Mouse (Mus musculus): ENCODE data around the gene Ifnl2. TPM values are rescaled to one million over a fixed set of nuclear protein-coding genes. Genes with fewer than 3 reads are reported as not detected.

Gene Ifnl2
- total and polyA plus RNA-seq, 3 experiments = not detected

DNA sequence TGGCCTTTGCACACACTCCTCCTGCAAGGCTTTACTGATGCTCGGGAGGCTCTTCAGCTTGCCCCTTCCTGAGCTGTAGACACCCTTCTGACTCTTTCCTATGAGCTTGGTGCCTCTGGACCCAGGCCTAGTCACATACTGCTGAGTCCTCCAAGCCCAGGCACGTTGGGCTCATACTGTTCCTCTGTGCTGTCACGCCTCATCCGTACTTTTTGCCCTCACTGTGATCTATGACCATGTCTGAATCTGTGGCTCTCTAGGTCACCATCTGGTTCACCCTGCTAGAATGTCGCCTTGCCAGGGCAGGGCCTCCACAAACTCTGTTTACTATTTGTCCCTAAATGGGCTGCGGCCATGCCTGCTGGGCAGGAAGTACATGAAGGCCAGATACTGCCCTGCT lies 42.8 kb upstream of the Ifnl2 start (continued):
- TF ChIP-seq CHD1 (IDR thresholded peaks at IDR 0.05; ENCODE audit: low read depth, low read length) = no peak

DNA sequence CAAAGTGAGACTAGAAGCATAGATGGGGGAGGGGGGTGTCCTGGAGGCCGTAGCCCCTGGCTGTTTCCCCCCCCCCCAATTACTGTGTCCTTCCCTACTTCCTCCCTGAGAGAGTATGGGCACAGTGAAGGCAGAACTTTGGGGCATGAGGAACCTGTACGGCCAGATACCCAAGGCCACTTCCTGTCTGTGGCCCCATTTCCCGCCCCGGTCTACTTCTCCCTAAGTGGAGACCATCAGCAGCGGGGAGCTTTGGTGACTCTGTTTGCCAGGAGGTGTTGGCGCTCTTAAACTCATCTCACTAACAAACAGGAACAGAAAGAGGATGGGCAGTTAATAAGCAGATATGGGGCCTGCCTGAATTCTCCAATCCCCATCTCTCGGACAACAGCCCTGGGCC lies 37.4 kb upstream of the Ifnl2 start:
- Histone ChIP-seq H3K9me3 (replicated peaks; ENCODE audit: low read length) (peaks cover 4% of the 10 kb centered on the region), H3K4me3 (replicated peaks in 1 of 3; ENCODE audit: low read depth in 2 of 3, low read length in 2 of 3, poor library complexity in 1 of 3) (no peak overlapping the region), H3K27ac (ENCODE audit: insufficient read depth, low read depth) (no peak overlapping the region), H3K9ac (ENCODE audit: insufficient read depth, low read depth) (no peak overlapping the region), H3K27me3 (replicated peaks) (peaks cover 9% of the 10 kb centered on the region), H3K79me2 (replicated peaks; ENCODE audit: control insufficient read depth, extremely low read depth, insufficient read depth, poor library complexity, severe bottlenecking) (no peaks in the 10 kb centered on the region), H3K4me2 (ENCODE audit: insufficient read depth, low read depth, poor library complexity, severe bottlenecking) (no peak overlapping the region), H3K4me1 (ENCODE audit: control insufficient read depth in 1 of 2, insufficient read depth in 2 of 2) (peaks cover 4 to 6% of the 10 kb centered on the region in 2 experiments; a peak in 2 of 4 replicates), H3K36me3 (replicated peaks in 1 of 2; ENCODE audit: control insufficient read depth in 1 of 2, insufficient read depth in 1 of 2, low read length in 1 of 2) (no peaks in the 10 kb centered on the region)
- in situ Hi-C loops (cut with MboI; ENCODE audit: low pct_ligation_motif_present, low pct_unique_long_range_greater_than_20kb, low sequenced_read_pairs) (no loop called here), dilution Hi-C loops (cut with MboI; ENCODE audit: extremely low pct_ligation_motif_present, extremely low pct_unique_long_range_greater_than_20kb, low sequenced_read_pairs) (no loop called here)
- DNase-seq (ENCODE audit: extremely low read depth) = no peak
- TF ChIP-seq RCOR1 (conservative IDR thresholded peaks at IDR 0.05; ENCODE audit: low read depth, low read length) (no peak), CHD2 (IDR thresholded peaks at IDR 0.05; ENCODE audit: low read length) (no peak), JUND (conservative IDR thresholded peaks at IDR 0.05; ENCODE audit: low read depth, low read length) (no peak), ELF1 (IDR thresholded peaks at IDR 0.05; ENCODE audit: low read depth, low read length) (0 out of 2 replicates have a peak, but pooled peaks have one; percentile 25), MYC (IDR thresholded peaks at IDR 0.05; ENCODE audit: low read depth, low read length) (no peak), TCF12 (IDR thresholded peaks at IDR 0.05; ENCODE audit: low read depth, low read length) (no peak)

DNA sequence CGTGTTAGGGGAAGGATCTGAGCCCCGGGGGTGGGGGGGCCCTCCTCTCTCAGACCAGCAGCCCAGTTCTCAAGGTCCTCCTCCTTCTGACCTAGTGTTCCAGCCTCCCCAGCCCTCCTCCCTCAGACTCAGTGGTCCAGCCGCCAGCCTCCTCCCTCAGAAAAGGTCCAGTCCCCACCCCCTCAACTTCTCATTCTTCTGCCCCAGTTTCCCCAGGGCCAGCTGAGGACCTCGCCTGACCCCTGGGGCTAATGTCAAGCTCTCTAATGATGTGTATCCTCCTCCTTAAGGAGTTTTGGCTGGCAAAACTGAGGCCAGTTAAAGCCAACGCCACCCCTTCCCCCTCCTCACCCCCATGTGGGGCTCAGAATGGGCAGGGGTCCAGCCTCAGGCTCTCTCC lies 36.9 kb upstream of the Ifnl2 start, which contains the start of gene Nccrp1:
TSS of gene Nccrp1 (minus strand) at position 101 of the 400 bp plus-strand sequence.
- in situ Hi-C loops (cut with MboI; ENCODE audit: low pct_ligation_motif_present, low pct_unique_long_range_greater_than_20kb, low sequenced_read_pairs) (no loop called here), dilution Hi-C loops (cut with MboI; ENCODE audit: extremely low pct_ligation_motif_present, extremely low pct_unique_long_range_greater_than_20kb, low sequenced_read_pairs) (no loop called here)
- no peak within 1 kb of the TSS for H3K9ac ChIP-seq (ENCODE audit: insufficient read depth, low read depth)

More for the DNA sequence above, 36.9 kb upstream of the Ifnl2 start, which contains the start of gene Nccrp1:
- H3K4me3 ChIP-seq (replicated peaks in 1 of 3; ENCODE audit: low read depth in 2 of 3, low read length in 2 of 3, poor library complexity in 1 of 3) = no peak within 1 kb of the TSS
- H3K4me2 ChIP-seq (ENCODE audit: insufficient read depth, low read depth, poor library complexity, severe bottlenecking) = no peak within 1 kb of the TSS
- peaks cover 4 to 6% of the 10 kb centered on the region in 2 experiments; a peak in 2 of 4 replicates for H3K4me1 ChIP-seq (ENCODE audit: control insufficient read depth in 1 of 2, insufficient read depth in 2 of 2)
- TF ChIP-seq POLR2A (IDR thresholded peaks at IDR 0.05; ENCODE audit: low read depth, low read length) = no peak
- TF ChIP-seq UBTF (IDR thresholded peaks at IDR 0.05; ENCODE audit: low read depth, low read length) = no peak
- TF ChIP-seq TBP (conservative IDR thresholded peaks at IDR 0.05; ENCODE audit: low read depth, low read length) = no peak
- TF ChIP-seq MEF2A (IDR thresholded peaks at IDR 0.05; ENCODE audit: borderline replicate concordance, low read depth, low read length) = no peak
- no peak for TF ChIP-seq BHLHE40 (IDR thresholded peaks at IDR 0.05; ENCODE audit: low read depth, low read length)
- TF ChIP-seq GABPA (IDR thresholded peaks at IDR 0.05; ENCODE audit: insufficient replicate concordance, low read depth, low read length) = no peak
- TF ChIP-seq JUND (conservative IDR thresholded peaks at IDR 0.05; ENCODE audit: low read depth, low read length) = no peak
- TF ChIP-seq ZC3H11A (IDR thresholded peaks at IDR 0.05; ENCODE audit: low read depth, low read length) = no peak
- TF ChIP-seq CHD2 (IDR thresholded peaks at IDR 0.05; ENCODE audit: low read length) = no peak
- no peak for TF ChIP-seq NELFE (IDR thresholded peaks at IDR 0.05; ENCODE audit: low read depth, low read length)
- TF ChIP-seq RAD21 (IDR thresholded peaks at IDR 0.05; ENCODE audit: low read depth, low read length) = no peak
- TF ChIP-seq CTCF (conservative IDR thresholded peaks at IDR 0.05 in 1 of 2, IDR thresholded peaks at IDR 0.05 in 1 of 2; ENCODE audit: low read depth in 2 of 2, low read length in 2 of 2) = no peak
- TF ChIP-seq MXI1 (IDR thresholded peaks at IDR 0.05; ENCODE audit: low read depth, low read length) = no peak
- TF ChIP-seq E2F4 (IDR thresholded peaks at IDR 0.05; ENCODE audit: insufficient replicate concordance, low read depth, low read length) = no peak
- no peak for TF ChIP-seq MAFK (IDR thresholded peaks at IDR 0.05; ENCODE audit: insufficient replicate concordance, low read length)
- H3K27ac ChIP-seq (ENCODE audit: insufficient read depth, low read depth) = no peak within 1 kb of the TSS
- H3K27me3 ChIP-seq (replicated peaks) = peaks cover 9% of the 10 kb centered on the region
- no peaks in the 10 kb centered on the region for H3K79me2 ChIP-seq (replicated peaks; ENCODE audit: control insufficient read depth, extremely low read depth, insufficient read depth, poor library complexity, severe bottlenecking)
- no peaks in the 10 kb centered on the region for H3K36me3 ChIP-seq (replicated peaks in 1 of 2; ENCODE audit: control insufficient read depth in 1 of 2, insufficient read depth in 1 of 2, low read length in 1 of 2)
- no peak for DNase-seq (ENCODE audit: extremely low read depth)
- H3K9me3 ChIP-seq (replicated peaks; ENCODE audit: low read length) = peaks cover under 1% of the 10 kb centered on the region
